Mouse (Mus musculus): ENCODE results near the gene Csf2rb2. TPM values are rescaled to one million over a fixed set of nuclear protein-coding genes. Genes with fewer than 3 reads are reported as not detected.
A peak's percentile ranks its signal among the peaks of the same experiment; 100 is the strongest.

Csf2rb2 gene
- total and polyA plus RNA-seq, 3 experiments: 14.8 to 56.5 (median 21.6) TPM

GRCm38 (mm10) chr15:78234823-78235509 lies 70.6 kb downstream of the Csf2rb2 start:
- Histone ChIP-seq H3K4me1 (ENCODE audit: control insufficient read depth in 1 of 2, insufficient read depth in 2 of 2) (peaks cover 2 to 13% of the 10 kb centered on the region in 2 experiments), H3K4me3 (replicated peaks in 1 of 3; ENCODE audit: low read depth in 2 of 3, low read length in 2 of 3, poor library complexity in 1 of 3) (no peak overlapping the region), H3K9me3 (replicated peaks; ENCODE audit: low read length) (peaks cover 8% of the 10 kb centered on the region), H3K27me3 (replicated peaks) (no peaks in the 10 kb centered on the region), H3K9ac (ENCODE audit: insufficient read depth, low read depth) (no peak overlapping the region), H3K27ac (ENCODE audit: insufficient read depth, low read depth) (no peak overlapping the region), H3K36me3 (replicated peaks in 1 of 2; ENCODE audit: control insufficient read depth in 1 of 2, insufficient read depth in 1 of 2, low read length in 1 of 2) (no peaks in the 10 kb centered on the region), H3K79me2 (replicated peaks; ENCODE audit: control insufficient read depth, extremely low read depth, insufficient read depth, poor library complexity, severe bottlenecking) (no peaks in the 10 kb centered on the region), H3K4me2 (ENCODE audit: insufficient read depth, low read depth, poor library complexity, severe bottlenecking) (no peak overlapping the region)
- TF ChIP-seq RAD21 (IDR thresholded peaks at IDR 0.05; ENCODE audit: low read depth, low read length) (peak; percentile 32), SMC3 (IDR thresholded peaks at IDR 0.05; ENCODE audit: low read depth, low read length) (peak; percentile 46), CTCF (conservative IDR thresholded peaks at IDR 0.05 in 1 of 2, IDR thresholded peaks at IDR 0.05 in 1 of 2; ENCODE audit: low read depth in 2 of 2, low read length in 2 of 2) (peak; percentile 20 to 60; a peak in 3 of 4 replicates), IRF4 (IDR thresholded peaks at IDR 0.05; ENCODE audit: low read depth, low read length) (no peak), CHD2 (IDR thresholded peaks at IDR 0.05; ENCODE audit: low read length) (no peak)
- DNase-seq (ENCODE audit: extremely low read depth): no peak
- dilution Hi-C loops (cut with MboI; ENCODE audit: extremely low pct_ligation_motif_present, extremely low pct_unique_long_range_greater_than_20kb, low sequenced_read_pairs) (no loop called here), in situ Hi-C loops (cut with MboI; ENCODE audit: low pct_ligation_motif_present, low pct_unique_long_range_greater_than_20kb, low sequenced_read_pairs) (no loop called here)

Other genes with a start within 250 kb of the Csf2rb2 start
- gene Cacng2, start 185.7 kb downstream of the Csf2rb2 start, total RNA-seq (2012; rRNA removed): not detected in 2 replicates
- not detected in 2 replicates for gene Cacng2, start 185.7 kb downstream of the Csf2rb2 start, total RNA-seq (2014; rRNA removed)
- not detected in 2 replicates for gene Cacng2, start 185.7 kb downstream of the Csf2rb2 start, polyA plus RNA-seq (2012; ENCODE audit: insufficient read length, low read depth)
- gene Ift27, start 131.6 kb downstream of the Csf2rb2 start, total RNA-seq (2012; rRNA removed): 72.1 and 84.9 TPM in 2 replicates
- gene Ift27, start 131.6 kb downstream of the Csf2rb2 start, total RNA-seq (2014; rRNA removed): 67.1 and 84.1 TPM in 2 replicates
- gene Ift27, start 131.6 kb downstream of the Csf2rb2 start, polyA plus RNA-seq (2012; ENCODE audit: insufficient read length, low read depth): 82.1 and 87.2 TPM in 2 replicates
- gene Pvalb, start 99.3 kb downstream of the Csf2rb2 start, total RNA-seq (2012; rRNA removed): 11.8 and 12.8 TPM in 2 replicates
- gene Pvalb, start 99.3 kb downstream of the Csf2rb2 start, total RNA-seq (2014; rRNA removed): 10.0 and 11.4 TPM in 2 replicates
- gene Pvalb, start 99.3 kb downstream of the Csf2rb2 start, polyA plus RNA-seq (2012; ENCODE audit: insufficient read length, low read depth): 16.4 and 21.0 TPM in 2 replicates
- gene Ncf4, start 60.9 kb downstream of the Csf2rb2 start, total RNA-seq (2012; rRNA removed): 213 and 339 TPM in 2 replicates
- 177 and 188 TPM in 2 replicates for gene Ncf4, start 60.9 kb downstream of the Csf2rb2 start, total RNA-seq (2014; rRNA removed)
- 118 and 145 TPM in 2 replicates for gene Ncf4, start 60.9 kb downstream of the Csf2rb2 start, polyA plus RNA-seq (2012; ENCODE audit: insufficient read length, low read depth)
- 146 and 179 TPM in 2 replicates for gene Csf2rb, start 20.0 kb upstream of the Csf2rb2 start, total RNA-seq (2012; rRNA removed)
- 124 and 134 TPM in 2 replicates for gene Csf2rb, start 20.0 kb upstream of the Csf2rb2 start, total RNA-seq (2014; rRNA removed)
- 222 and 269 TPM in 2 replicates for gene Csf2rb, start 20.0 kb upstream of the Csf2rb2 start, polyA plus RNA-seq (2012; ENCODE audit: insufficient read length, low read depth)
- not detected in 2 replicates for gene Tex33, start 90.2 kb upstream of the Csf2rb2 start, total RNA-seq (2012; rRNA removed)
- not detected in 2 replicates for gene Tex33, start 90.2 kb upstream of the Csf2rb2 start, total RNA-seq (2014; rRNA removed)
- not detected in 2 replicates for gene Tex33, start 90.2 kb upstream of the Csf2rb2 start, polyA plus RNA-seq (2012; ENCODE audit: insufficient read length, low read depth)
- gene Tst, start 100.2 kb upstream of the Csf2rb2 start, total RNA-seq (2012; rRNA removed): 1.8 and 2.0 TPM in 2 replicates
- gene Tst, start 100.2 kb upstream of the Csf2rb2 start, total RNA-seq (2014; rRNA removed): 0.66 and 0.67 TPM in 2 replicates
- gene Tst, start 100.2 kb upstream of the Csf2rb2 start, polyA plus RNA-seq (2012; ENCODE audit: insufficient read length, low read depth): 0.56 and 0.57 TPM in 2 replicates
- gene Mpst, start 100.7 kb upstream of the Csf2rb2 start, total RNA-seq (2012; rRNA removed): 33.0 and 46.3 TPM in 2 replicates
- gene Mpst, start 100.7 kb upstream of the Csf2rb2 start, total RNA-seq (2014; rRNA removed): 18.1 and 27.0 TPM in 2 replicates
- 21.5 and 24.4 TPM in 2 replicates for gene Mpst, start 100.7 kb upstream of the Csf2rb2 start, polyA plus RNA-seq (2012; ENCODE audit: insufficient read length, low read depth)
- not detected in 2 replicates for gene Kctd17, start 122.8 kb upstream of the Csf2rb2 start, total RNA-seq (2012; rRNA removed)
- not detected in 2 replicates for gene Kctd17, start 122.8 kb upstream of the Csf2rb2 start, total RNA-seq (2014; rRNA removed)
- not detected in 2 replicates for gene Kctd17, start 122.8 kb upstream of the Csf2rb2 start, polyA plus RNA-seq (2012; ENCODE audit: insufficient read length, low read depth)
- 0.08 and 0.34 TPM in 2 replicates for gene Tmprss6, start 162.9 kb upstream of the Csf2rb2 start, total RNA-seq (2012; rRNA removed)
- 0.24 TPM in 2 replicates for gene Tmprss6, start 162.9 kb upstream of the Csf2rb2 start, total RNA-seq (2014; rRNA removed)
- 0.54 and 0.70 TPM in 2 replicates for gene Tmprss6, start 162.9 kb upstream of the Csf2rb2 start, polyA plus RNA-seq (2012; ENCODE audit: insufficient read length, low read depth)
- gene Il2rb, start 189.6 kb upstream of the Csf2rb2 start, total RNA-seq (2012; rRNA removed): 31.2 and 34.3 TPM in 2 replicates
- 26.0 and 32.1 TPM in 2 replicates for gene Il2rb, start 189.6 kb upstream of the Csf2rb2 start, total RNA-seq (2014; rRNA removed)
- gene Il2rb, start 189.6 kb upstream of the Csf2rb2 start, polyA plus RNA-seq (2012; ENCODE audit: insufficient read length, low read depth): 47.2 and 60.0 TPM in 2 replicates
- gene C1qtnf6, start 225.7 kb upstream of the Csf2rb2 start, total RNA-seq (2012; rRNA removed): 4.1 and 6.3 TPM in 2 replicates
- 5.0 and 5.7 TPM in 2 replicates for gene C1qtnf6, start 225.7 kb upstream of the Csf2rb2 start, total RNA-seq (2014; rRNA removed)
- gene C1qtnf6, start 225.7 kb upstream of the Csf2rb2 start, polyA plus RNA-seq (2012; ENCODE audit: insufficient read length, low read depth): 27.7 and 28.1 TPM in 2 replicates
- not detected in 2 replicates for gene Sstr3, start 239.0 kb upstream of the Csf2rb2 start, total RNA-seq (2012; rRNA removed)
- gene Sstr3, start 239.0 kb upstream of the Csf2rb2 start, total RNA-seq (2014; rRNA removed): not detected in 2 replicates
- gene Sstr3, start 239.0 kb upstream of the Csf2rb2 start, polyA plus RNA-seq (2012; ENCODE audit: insufficient read length, low read depth): 0.14 and 0.36 TPM in 2 replicates

Data from CH12.LX (cell line).